Mouse (Mus musculus): ENCODE data around the gene Ly6g5b.

Ly6g5b gene

DNA sequence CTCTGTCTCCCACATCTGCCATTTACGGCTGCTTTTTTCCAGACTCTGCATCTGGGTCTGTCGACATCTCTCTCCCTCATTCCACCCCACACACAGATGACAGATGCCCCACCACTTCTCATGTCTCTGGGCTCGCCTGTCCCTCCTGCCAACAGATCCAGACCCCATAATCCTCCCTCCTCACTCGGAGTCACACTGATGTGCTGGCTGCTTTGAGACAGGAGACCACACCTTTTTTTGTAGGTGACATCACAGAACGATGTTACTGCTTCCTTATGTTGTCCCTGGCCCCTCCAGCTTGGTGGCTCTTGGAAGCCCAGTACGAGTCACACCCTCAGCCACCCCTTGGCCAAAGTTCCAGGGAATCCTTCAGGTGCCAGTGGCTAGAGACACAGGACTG lies 35.0 kb downstream of the Ly6g5b start:
- no peak for DNase-seq (ENCODE audit: low read depth, low spot score)

GRCm38 (mm10) chr17:35079778-35080177 lies 35.5 kb downstream of the Ly6g5b start:
- DNase-seq (ENCODE audit: low read depth, low spot score) = no peak

GRCm38 (mm10) chr17:35077786-35078233 lies 37.4 kb downstream of the Ly6g5b start, which contains the start of gene Ly6g6d:
Gene Ly6g6d (minus strand): TSS chr17:35078065.
- no peak for DNase-seq (ENCODE audit: low read depth, low spot score)

DNA sequence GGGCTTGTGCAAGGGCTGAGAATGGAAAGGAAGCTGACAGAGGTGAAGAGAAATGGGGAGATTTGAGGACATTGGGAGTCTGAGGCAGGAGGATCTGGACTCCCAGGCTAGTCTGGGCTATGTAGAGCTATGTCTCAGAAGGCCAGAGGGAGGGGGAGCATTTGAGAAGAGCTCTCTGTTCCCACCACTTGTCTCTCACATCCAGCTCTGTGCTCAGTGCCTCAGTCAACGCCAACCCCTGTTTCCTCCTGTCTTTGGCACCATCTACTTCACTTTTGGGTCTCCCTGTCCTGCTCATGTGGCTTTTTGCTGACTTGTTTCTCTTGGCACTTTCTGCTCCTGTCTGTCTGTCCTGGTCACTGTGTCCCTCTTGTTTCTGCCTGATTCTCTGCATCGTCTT lies 37.9 kb downstream of the Ly6g5b start:
- no peak for DNase-seq (ENCODE audit: low read depth, low spot score)

DNA sequence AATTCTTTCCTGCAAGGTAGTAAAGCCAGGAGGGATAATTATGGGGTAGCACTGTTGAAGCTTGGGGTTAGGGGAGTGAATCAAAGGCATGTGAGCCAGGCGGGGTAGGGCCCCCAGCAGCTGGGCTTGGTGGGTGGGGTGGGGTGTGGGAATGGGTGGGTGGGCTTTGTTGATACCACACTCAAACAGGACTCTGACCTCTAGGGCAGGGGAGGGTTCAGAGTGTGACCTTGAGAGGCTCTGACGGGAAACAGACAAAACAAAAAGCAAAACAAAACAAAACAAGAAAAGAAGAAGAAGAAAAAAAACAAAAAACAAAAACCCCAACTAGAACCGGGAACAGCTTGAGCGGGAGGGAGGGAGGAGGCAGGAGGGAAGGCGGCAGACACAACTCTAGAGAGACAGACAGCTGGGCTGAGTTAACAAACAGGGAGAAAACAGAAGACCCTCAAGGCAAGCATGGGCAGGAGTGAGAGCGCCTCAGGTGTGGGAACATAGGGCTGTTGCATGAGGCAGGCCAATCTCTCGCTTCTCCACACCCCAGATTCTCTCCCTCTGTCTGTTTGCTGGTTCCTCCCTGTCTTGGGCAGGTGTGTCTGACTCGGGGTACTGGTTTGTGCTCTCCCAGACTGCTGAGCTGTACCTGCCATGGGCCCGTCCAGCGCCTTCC lies 38.6 kb downstream of the Ly6g5b start, which contains the start of gene Ly6g6e:
Gene Ly6g6e, plus strand, starts transcription at position 396 of the 670 bp plus-strand sequence.
- no peak for DNase-seq (ENCODE audit: low read depth, low spot score)

DNA sequence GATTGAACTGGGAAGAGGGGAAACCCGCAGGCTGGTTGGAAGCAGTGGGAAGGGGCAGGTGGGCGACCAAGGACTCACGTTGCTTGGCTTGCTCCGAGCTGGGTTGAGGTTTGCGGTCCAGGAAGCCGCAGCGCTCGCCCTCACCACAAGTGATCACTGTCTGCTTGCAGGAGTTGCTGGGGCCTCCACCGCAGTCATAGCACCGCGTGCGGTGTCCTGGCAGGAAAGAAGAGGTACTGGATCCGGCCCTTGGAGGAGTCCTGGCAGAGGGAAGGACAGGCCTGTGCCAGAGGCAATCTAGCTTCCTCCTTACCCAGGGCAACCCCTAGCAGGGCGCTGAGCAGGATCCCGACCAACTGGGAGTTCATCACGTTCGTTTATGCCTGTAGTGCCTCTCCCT lies 41.1 kb downstream of the Ly6g5b start:
- no peak for DNase-seq (ENCODE audit: low read depth, low spot score)

- no peak for DNase-seq (ENCODE audit: low read depth, low spot score)
Measured at GRCm38 (mm10) chr17:35071454-35071853, 43.8 kb downstream of the Ly6g5b start.

DNA sequence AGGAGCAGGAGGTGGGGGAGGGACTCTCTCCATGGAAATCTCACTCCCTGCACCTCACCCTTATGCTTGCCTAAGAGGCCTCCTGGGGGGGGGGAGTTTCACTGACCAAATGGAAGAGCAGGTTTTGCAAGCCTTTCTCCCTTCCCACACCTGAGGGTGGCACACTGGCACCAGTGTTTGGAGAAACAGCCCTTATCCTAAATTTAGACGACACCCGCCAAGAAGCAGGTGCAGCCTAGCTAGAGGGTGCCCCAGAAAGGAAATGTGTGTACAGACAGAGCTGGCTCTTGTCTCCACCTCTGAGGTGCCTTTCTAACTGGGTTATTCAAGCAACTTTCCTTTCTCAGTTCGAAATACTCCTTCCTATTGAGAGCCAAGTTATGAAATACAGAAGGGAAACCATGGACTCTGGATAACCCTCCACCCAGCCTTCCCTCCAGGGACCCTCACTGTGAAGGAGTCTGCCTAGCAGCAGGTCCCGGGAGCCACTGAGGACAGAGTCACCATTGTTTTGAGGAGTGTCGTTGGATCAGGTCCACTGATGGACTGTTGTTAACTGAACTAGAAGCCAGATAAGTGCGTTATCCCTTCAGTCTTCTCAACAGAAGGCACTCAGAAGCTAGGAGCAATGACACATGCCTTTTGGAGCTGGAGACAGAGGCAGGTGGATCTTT lies 44.5 kb downstream of the Ly6g5b start:
- no peak for DNase-seq (ENCODE audit: low read depth, low spot score)

GRCm38 (mm10) chr17:35068213-35068914 lies 46.9 kb downstream of the Ly6g5b start:
- no peak for DNase-seq (ENCODE audit: low read depth, low spot score)

DNA sequence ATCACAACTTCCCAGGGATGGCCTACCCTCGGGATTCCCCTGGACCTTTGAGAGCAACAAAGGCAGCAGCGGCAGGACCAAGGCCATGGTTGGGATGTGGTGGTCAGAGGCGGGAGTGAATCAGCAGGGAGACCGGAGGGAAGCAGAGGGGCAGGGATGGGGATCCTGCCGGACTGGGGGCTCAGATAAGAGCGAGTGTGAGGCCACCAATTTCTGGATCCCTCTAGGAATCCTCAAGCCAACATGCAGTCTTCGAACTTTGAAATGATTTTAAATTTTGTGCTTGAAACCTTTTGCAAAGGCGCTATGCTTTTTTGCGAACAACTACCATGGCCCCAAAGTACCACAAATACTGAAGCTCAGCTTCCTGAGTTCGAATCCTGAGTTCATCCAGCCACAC lies 49.1 kb downstream of the Ly6g5b start, which contains the start of gene Mpig6b:
Gene Mpig6b, minus strand, starts transcription at position 101 of the 400 bp plus-strand sequence.
- no peak for DNase-seq (ENCODE audit: low read depth, low spot score)

GRCm38 (mm10) chr17:35064951-35065947 lies 50.0 kb downstream of the Ly6g5b start, which contains the start of gene Ly6g6c:
Gene Ly6g6c (plus strand): TSS chr17:35065388.
- no peak for DNase-seq (ENCODE audit: low read depth, low spot score)

DNA sequence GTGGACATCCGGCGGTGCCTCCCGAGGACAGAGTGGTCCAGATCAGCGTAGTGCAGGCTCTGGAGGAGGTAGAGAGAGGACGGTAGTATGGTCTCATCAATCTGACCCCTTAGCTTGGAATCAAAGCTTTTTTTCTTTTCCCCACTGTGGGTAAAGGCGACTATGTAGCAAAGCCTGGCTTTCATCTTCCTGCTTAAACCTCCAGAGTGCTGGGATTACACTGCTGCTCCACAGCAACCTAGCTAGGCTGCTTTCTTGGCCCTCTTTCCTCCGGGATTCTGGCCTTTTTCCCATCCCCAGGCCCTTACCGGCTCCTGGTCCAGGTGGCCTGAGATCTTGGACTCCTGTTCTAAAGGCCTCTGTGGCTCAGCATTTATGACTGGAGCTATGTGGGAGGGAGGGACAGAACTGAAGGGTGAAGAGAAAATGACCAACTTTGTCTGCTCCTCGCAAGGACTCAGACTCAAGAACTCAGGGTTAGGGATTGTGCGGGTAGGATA lies 50.8 kb downstream of the Ly6g5b start:
- no peak for DNase-seq (ENCODE audit: low read depth, low spot score)
